Mouse (Mus musculus): Measurements from ENCODE around the gene Ccdc138.

DNA sequence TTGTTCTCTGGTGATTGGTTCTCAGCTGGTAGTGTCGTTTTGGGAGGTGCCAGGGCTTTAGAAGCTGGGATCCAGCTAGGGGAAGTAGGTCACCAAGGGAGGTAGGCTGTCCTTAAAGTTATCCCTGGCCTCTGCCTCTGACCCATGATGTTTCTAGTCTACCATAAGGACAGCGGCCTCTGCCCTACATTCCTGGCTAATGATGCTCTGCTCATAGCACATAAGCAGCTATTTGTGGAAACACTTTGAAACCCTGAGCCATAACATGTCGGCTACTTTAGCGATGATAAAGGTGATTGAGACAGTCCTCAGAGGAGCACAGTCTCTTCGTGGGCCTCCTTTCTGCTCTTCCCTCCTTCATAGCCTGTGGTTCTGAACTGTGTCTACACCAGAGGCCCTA, 98.1 kb downstream of the Ccdc138 start:
- TF ChIP-seq CTCF (conservative IDR thresholded peaks at IDR 0.05; ENCODE audit: insufficient read depth, insufficient read length, low read depth, low read length) (no peak), POLR2A (IDR thresholded peaks at IDR 0.05; ENCODE audit: low read depth, low read length) (no peak)
